Mouse (Mus musculus) gastrocnemius, postnatal 4 days (tissue): Measurements from ENCODE around the gene Olfr332. TPM values are rescaled to one million over a fixed set of nuclear protein-coding genes. Genes with fewer than 3 reads are reported as not detected.
"Not testable (repeated sequence)": the region's sequence is repeated elsewhere in the genome, so short reads cannot be mapped to it uniquely, and the experiment has no call there.

Source experiments
- DNase-seq, 2 experiments: peaks; one replicate each; pipeline ENCODE4 v3.0.0; 2021 to 2022; ENCODE audit warnings: low spot score in 2 of 2, mixed read lengths in 2 of 2
- long read RNA-seq, 2 experiments: library from polyadenylated mRNA; stranded (forward); transcript quantifications; one replicate each; pipeline ENCODE4 v2.0.0; 2021
- total RNA-seq, 2 experiments: library from RNA; stranded (reverse); gene quantifications; 2 replicates each; pipeline ENCODE4 v1.2.3; 2021

Olfr332 gene
- total RNA-seq = not detected
- long read RNA-seq, experiment 1 = 0 reads
- long read RNA-seq, experiment 2 = 0 reads

DNA sequence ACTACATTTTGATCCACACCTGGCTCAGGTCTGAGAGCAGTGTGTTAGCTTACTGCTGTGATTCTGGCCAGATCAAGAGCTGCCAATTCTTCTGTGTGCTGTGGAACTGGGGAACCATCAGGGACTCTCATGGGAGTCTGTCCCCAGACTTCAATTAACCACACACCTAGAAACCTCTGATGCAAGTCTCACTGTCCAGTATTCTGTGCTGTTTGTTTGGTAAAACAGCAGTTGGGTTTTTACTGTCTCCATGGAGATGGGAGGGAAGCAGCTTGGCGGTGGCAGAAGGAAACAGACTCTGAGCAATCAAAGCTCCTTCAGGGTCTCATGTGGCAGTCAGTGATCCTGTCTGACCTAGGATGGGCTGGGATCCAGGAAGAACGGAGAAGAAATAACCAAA, at the start of gene Olfr332:
Gene Olfr332, minus strand, starts transcription at position 101 of the 400 bp plus-strand sequence.
- no peak for DNase-seq

DNA sequence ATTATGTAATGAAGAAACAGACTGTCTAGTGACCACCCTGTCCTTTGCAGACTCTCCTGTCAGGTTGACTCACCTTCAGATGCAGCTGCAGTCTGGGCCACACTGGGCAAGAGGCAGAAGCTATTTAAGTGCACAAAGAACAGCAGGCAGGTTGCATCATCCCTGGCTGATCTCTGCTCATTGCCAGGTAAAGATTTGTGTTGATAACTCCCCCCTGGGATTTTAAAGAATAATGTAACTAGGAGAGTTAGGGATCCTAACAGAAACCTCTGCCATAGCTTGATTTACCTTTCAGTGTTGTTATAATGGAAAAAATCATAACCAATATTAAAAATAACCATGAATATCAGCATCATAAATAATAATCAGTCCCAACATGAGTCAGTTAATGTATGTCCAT, 42.4 kb upstream of the Olfr332 start, which contains the start of gene Olfr330:
Gene Olfr330, minus strand, starts transcription at position 101 of the 400 bp plus-strand sequence.
- DNase-seq = not testable (repeated sequence)

DNA sequence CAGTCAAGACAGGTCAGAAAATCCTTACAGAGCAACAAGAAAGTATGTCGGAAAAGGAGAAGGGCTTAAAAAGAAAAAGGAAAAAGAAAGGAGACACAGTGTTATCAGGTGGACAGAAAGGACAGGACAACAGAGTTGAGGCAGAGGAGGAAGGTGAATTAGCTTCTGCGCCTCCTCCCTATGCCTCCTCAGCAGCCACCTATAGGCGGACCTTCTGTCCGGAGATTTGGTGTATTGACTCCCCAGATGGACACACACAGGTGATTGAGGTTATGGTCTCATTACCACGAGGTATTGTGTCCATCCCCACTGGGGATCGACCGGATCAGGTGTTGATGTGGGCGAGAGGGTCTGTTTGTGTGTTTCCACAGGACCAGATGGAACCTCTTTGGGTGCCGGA, 27.4 kb upstream of the Olfr332 start:
- DNase-seq = peak; percentile 16 to 25

DNA sequence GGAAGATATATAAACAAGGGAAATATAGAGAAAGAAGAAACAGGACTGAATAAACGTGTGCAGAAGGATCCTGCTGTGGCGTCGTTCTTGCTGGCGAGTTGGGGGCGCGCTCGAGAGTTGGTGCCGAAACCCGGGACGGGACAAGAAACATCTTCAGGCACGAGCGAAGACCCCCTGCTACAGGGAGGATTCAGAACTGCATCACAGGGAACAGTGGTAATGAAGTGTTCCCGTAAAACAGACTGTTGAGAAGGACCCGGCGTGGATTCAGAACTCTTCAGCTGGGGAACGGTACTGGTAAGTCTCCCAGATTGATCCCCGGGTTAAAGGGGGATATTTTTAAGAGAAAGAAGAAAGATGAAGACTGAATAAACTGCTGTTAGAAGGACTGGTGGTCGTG, 26.6 kb upstream of the Olfr332 start:
- DNase-seq = peak; percentile 87 to 95

DNA sequence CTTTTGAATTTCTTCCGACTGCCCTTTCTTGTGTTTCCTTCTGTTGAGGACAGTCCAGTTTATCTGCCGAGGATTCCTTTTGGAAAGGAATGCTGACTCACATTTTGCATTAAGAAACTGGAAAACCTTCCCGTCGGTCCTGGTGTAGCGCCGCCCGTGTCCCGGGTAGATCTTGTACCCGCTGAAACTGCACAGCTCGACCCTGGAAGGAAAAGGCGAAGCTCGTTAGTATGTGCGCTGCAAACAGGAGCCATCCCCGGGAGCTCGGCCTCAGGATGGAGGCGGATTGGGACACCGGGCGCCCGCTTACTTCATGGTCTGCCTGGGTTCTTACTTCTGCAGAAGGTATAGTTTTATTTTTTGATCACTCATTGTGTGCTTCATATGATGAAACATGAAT, 16.7 kb upstream of the Olfr332 start:
- not testable (repeated sequence) for DNase-seq

DNA sequence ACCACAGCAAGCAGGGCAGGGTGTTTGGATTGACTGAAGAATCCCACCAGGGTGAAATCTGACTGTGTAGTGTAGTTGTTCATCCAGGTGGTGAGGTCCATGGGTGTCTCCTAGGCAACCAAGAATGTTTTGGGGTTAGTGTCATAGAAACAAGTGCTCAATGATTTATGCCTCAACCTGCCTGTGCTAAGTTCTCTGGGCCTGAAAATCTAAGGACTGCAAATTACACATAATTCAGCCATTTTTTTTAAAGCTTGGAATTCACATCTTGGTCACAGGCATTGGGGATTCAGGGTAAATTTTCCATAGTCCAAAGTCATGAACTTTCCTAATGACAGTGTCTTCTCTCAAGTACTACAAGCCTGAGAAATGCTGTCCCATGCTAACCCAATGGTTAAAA, 10.1 kb upstream of the Olfr332 start, which contains the start of gene Olfr331:
Gene Olfr331, minus strand, starts transcription at position 101 of the 400 bp plus-strand sequence.
- DNase-seq = not testable (repeated sequence)

DNA sequence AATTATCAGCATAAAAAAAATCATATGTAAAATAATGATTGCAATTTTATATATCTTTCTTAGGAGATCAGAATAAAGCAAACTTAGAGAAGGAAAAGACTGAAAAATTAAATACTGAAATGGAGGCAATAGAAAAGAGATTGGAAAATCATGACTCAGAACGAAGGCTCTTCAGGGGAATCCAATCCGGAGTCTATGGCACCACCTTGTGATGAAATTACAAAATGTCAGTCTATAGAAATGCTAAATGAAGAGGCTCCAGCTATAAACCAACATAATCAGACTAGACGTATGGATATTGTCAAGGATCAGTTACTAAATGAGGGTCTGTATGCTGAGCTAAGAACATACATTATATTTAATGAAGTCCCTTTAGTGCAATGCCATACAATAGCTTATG, 6.9 kb upstream of the Olfr332 start:
- no peak for DNase-seq

DNA sequence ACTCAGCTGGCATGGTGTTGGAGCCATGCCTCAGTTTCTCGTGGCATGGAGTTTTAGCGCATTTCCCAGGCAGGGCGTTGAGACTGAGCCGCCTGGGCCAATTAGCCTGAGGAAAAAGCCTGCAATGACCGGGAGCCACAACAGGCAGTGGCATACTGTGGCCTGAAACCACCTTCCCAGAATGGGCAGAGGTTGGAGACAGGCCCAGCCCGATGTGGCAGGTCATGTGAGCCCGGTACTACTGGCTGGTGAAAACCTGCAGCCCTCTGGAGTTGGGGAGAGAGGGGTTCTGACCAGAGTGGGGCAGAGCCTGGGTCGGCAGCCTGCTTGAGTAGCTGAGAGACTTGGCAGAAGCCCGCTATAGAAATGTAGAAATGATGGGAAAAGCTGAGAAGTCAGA, 6.4 kb upstream of the Olfr332 start:
- DNase-seq = no peak

DNA sequence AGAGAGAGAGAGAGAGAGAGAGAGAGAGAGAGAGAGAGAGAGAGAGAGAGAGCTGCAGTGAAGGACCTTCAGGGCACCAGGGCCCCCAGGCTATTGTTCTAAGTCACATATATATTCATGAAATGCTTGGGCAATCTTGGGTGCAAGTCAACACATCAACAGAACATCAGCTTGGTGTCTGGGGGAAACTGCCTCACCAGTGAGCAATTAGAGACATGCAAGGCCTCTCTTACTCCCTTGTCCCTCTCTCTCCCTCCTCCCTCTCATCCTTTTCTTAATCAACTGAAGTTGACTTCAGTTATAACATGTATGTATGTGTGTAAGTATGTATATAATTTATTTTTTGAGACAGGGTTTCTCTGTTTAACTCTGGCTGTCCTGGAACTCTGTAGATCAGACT, 30.2 kb downstream of the Olfr332 start, which contains the start of gene Olfr30:
Gene Olfr30, minus strand, starts transcription at position 101 of the 400 bp plus-strand sequence.
- no peak for DNase-seq

DNA sequence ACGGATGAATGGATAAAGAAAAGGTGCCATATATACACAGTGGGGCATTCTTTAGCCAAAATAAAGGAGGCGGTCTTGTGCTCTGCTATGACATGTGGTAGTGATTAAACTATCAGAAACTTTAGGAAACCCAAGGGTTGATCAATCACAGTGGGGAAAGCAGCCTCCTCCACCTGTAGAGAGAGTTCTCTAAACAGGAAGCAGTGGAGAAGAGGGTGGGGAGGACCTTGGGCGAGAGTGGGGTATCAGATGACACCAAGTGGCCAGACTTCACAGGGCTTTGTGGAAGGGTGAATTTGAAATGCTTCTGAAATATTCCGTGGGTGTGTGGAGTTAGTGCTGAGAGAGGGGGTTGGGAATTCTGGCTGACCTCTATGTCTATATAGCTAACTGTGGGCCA, 38.8 kb downstream of the Olfr332 start:
- no peak for DNase-seq

DNA sequence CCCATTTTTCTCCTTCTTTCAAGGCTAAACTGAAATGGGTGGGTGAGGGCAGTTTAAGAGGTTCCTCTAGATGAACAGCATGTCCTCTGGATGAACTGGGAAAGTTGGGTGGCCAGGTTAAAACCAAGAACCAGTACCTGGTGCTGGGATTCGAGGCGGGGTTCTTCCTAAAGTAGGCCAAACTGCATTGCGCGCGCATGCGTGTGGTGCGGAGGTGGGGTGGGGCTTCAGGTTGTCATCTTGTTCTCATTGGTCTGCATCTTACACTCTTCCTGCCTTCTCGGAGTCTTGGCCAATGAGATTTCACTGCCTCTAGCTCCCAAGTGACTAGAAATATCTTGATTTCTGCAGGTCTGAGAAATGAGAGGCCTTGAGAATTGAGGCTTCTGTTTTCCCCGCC, 39.6 kb downstream of the Olfr332 start, which contains the start of gene Lypd9:
Gene Lypd9, minus strand, starts transcription at position 165 of the 400 bp plus-strand sequence.
- DNase-seq = no peak

Other genes with a start within 250 kb of the Olfr332 start
- not detected for gene 4930438A08Rik, start 217.8 kb downstream of the Olfr332 start, total RNA-seq
- 1 to 10 TPM; 6.1 to 6.9 TPM for gene Zfp692, start 185.5 kb downstream of the Olfr332 start, total RNA-seq
- 10 to 100 TPM; 34.3 to 40.7 TPM for gene Zfp672, start 162.2 kb downstream of the Olfr332 start, total RNA-seq
- 10 to 100 TPM; 31.0 to 36.5 TPM for gene Sh3bp5l, start 161.8 kb downstream of the Olfr332 start, total RNA-seq
- gene Lypd8, start 113.5 kb downstream of the Olfr332 start, total RNA-seq = not detected
- gene 1810065E05Rik, start 71.4 kb downstream of the Olfr332 start, total RNA-seq = not detected
- gene Gm12253, start 60.0 kb downstream of the Olfr332 start, total RNA-seq = not detected
- gene Lypd9, start 39.6 kb downstream of the Olfr332 start, total RNA-seq = not detected
- not detected for gene Olfr30, start 30.3 kb downstream of the Olfr332 start, total RNA-seq
- not detected for gene Olfr331, start 10.0 kb upstream of the Olfr332 start, total RNA-seq
- not detected for gene Olfr330, start 42.3 kb upstream of the Olfr332 start, total RNA-seq
- not detected for gene Olfr329-ps, start 53.9 kb upstream of the Olfr332 start, total RNA-seq
- gene Olfr328, start 63.1 kb upstream of the Olfr332 start, total RNA-seq = not detected
- not detected for gene Olfr224, start 78.0 kb upstream of the Olfr332 start, total RNA-seq
- gene Olfr325, start 85.2 kb upstream of the Olfr332 start, total RNA-seq = not detected
- gene Olfr324, start 102.6 kb upstream of the Olfr332 start, total RNA-seq = not detected
- gene 2210407C18Rik, start 123.5 kb upstream of the Olfr332 start, total RNA-seq = not detected
- not detected for gene Olfr323, start 137.9 kb upstream of the Olfr332 start, total RNA-seq
- under 1 TPM in 1 of 2 experiments, not detected in 1; 0.13 TPM for gene Trim58, start 147.9 kb upstream of the Olfr332 start, total RNA-seq
- gene Olfr322, start 166.2 kb upstream of the Olfr332 start, total RNA-seq = not detected
- gene Olfr320, start 188.5 kb upstream of the Olfr332 start, total RNA-seq = not detected
- not detected for gene Olfr319, start 206.6 kb upstream of the Olfr332 start, total RNA-seq
- not detected for gene Olfr318, start 231.5 kb upstream of the Olfr332 start, total RNA-seq
- not detected for gene Olfr317, start 246.7 kb upstream of the Olfr332 start, total RNA-seq